In the genomic region with DNA sequence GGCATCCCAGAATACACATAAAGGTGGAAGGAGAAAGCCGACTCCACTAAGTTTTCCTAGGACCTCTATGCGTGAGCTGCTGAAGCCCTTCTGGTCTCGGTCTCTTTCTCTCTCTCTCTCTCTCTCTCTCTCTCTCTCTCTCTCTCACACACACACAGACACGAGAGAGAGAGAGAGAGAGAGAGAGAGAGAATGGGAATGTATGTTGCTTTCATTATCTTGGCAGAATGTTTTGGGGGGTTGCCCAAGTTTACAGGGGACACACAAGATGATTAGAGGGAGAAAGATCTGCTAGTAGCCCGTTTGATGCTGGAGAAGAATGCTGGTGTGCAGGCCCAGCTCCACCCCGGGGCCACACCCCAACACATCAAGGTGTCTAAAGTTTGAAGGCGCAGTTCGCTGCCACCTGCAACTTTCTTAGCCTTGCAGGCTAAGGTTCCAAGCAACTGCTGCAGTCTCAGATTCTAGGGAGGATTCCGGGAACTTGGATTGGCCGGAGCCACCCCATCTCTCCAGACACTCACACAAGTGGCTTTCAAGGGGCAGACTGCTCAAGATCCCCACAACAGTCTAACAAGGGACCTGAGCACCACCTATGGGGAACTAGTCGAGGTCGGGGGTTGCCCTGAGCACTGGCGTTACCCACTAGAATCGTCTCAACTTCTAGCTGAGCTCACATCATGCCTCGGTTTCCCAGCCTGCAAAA, we compare ENCODE assay signal across 8 mouse cellular contexts. TPM values are rescaled to one million over a fixed set of nuclear protein-coding genes. Genes with fewer than 3 reads are reported as not detected.
DNase-seq lines count a peak whose midpoint lies in the region; ATAC-seq lines count a peak whose summit lies in the region.

No protein-coding gene starts in this region.

- peaks cover 31% of the 10 kb centered on the region for H3K4me1 ChIP-seq in heart, embryonic 11.5 days (ENCODE audit: control insufficient read depth, insufficient read depth, low read length)
- peaks cover 37% of the 10 kb centered on the region for H3K4me1 ChIP-seq in liver, embryonic 11.5 days (replicated peaks; ENCODE audit: control insufficient read depth, insufficient read depth, low read length)
- H3K4me1 ChIP-seq in stomach, embryonic 16.5 days (ENCODE audit: control insufficient read depth, insufficient read depth, low read length) = peaks cover 26% of the 10 kb centered on the region

- H3K4me3 ChIP-seq in heart, embryonic 11.5 days (ENCODE audit: low read depth, low read length) = peak overlapping the region; percentile 98
- peak overlapping the region; percentile 96 for H3K4me3 ChIP-seq in liver, embryonic 11.5 days (ENCODE audit: low read depth, low read length)
- peak overlapping the region; percentile 85 for H3K4me3 ChIP-seq in stomach, embryonic 16.5 days (replicated peaks; ENCODE audit: low read length)

- H3K4me2 ChIP-seq in heart, embryonic 11.5 days = peak overlapping the region; percentile 90
- H3K4me2 ChIP-seq in liver, embryonic 11.5 days = peak overlapping the region; percentile 98
- peak overlapping the region; percentile 92 for H3K4me2 ChIP-seq in stomach, embryonic 16.5 days (ENCODE audit: low read depth, low read length)

- H3K27me3 ChIP-seq in heart, embryonic 11.5 days (ENCODE audit: control insufficient read depth, insufficient read depth, low read length) = peaks cover 28% of the 10 kb centered on the region
- peaks cover 20% of the 10 kb centered on the region for H3K27me3 ChIP-seq in liver, embryonic 11.5 days (replicated peaks; ENCODE audit: control insufficient read depth, insufficient read depth, low read length)
- peaks cover 19% of the 10 kb centered on the region for H3K27me3 ChIP-seq in stomach, embryonic 16.5 days (ENCODE audit: control insufficient read depth, insufficient read depth, low read length)

- H3K9me3 ChIP-seq in heart, embryonic 11.5 days (replicated peaks; ENCODE audit: control insufficient read depth, low read length) = no peaks in the 10 kb centered on the region
- no peaks in the 10 kb centered on the region for H3K9me3 ChIP-seq in liver, embryonic 11.5 days (ENCODE audit: control insufficient read depth, low read length)
- no peaks in the 10 kb centered on the region for H3K9me3 ChIP-seq in stomach, embryonic 16.5 days (replicated peaks; ENCODE audit: control insufficient read depth, low read length)

- H3K36me3 ChIP-seq in heart, embryonic 11.5 days (ENCODE audit: control insufficient read depth, insufficient read depth, low read length) = no peaks in the 10 kb centered on the region
- peaks cover under 1% of the 10 kb centered on the region; the same call in 1 of the 2 replicates for H3K36me3 ChIP-seq in liver, embryonic 11.5 days (ENCODE audit: control insufficient read depth, insufficient read depth, low read length)
- no peaks in the 10 kb centered on the region for H3K36me3 ChIP-seq in stomach, embryonic 16.5 days (ENCODE audit: control insufficient read depth, insufficient read depth, low read length)

- no peak for DNase-seq in heart, postnatal 25 days (ENCODE audit: low spot score)
- peak; percentile 71 for DNase-seq in CD4-positive helper T cell, adult 2 months (ENCODE audit: low read depth, low spot score)
- DNase-seq in liver, embryonic 11.5 days (ENCODE audit: low spot score) = no peak
- DNase-seq in right cerebral cortex, postnatal 14 days = no peak
- DNase-seq in right cerebral cortex, postnatal 36 days (ENCODE audit: low spot score in 2 of 2) = no peak

- H3K27ac ChIP-seq in heart, embryonic 11.5 days (ENCODE audit: low read depth, low read length) = peak overlapping the region; percentile 98
- peak overlapping the region; percentile 97 for H3K27ac ChIP-seq in liver, embryonic 11.5 days (ENCODE audit: low read depth, low read length)
- peak overlapping the region; percentile 95 for H3K27ac ChIP-seq in stomach, embryonic 16.5 days (ENCODE audit: low read length)

- no peak for ATAC-seq in heart, embryonic 11.5 days (replicated peaks; ENCODE audit: insufficient number of reproducible peaks, low FRiP score, low TSS enrichment)
- peak; percentile 26 for ATAC-seq in erythroid progenitor cell, adult 5-6 weeks (replicated peaks; ENCODE audit: low FRiP score, poor library complexity, severe bottlenecking)
- peak; percentile 3; the same call in 1 of the 2 replicates for ATAC-seq in liver, embryonic 11.5 days (replicated peaks; ENCODE audit: low FRiP score)
- ATAC-seq in stomach, embryonic 16.5 days (ENCODE audit: insufficient read depth, low FRiP score) = no peak

- peak overlapping the region; percentile 96 for H3K9ac ChIP-seq in heart, embryonic 11.5 days (ENCODE audit: low read depth, low read length)
- H3K9ac ChIP-seq in liver, embryonic 11.5 days (ENCODE audit: low read depth, low read length) = peak overlapping the region; percentile 92
- peak overlapping the region; percentile 89 for H3K9ac ChIP-seq in stomach, embryonic 16.5 days (ENCODE audit: low read length)

- 10% methylated on average over 15 of the region's 15 CpGs for WGBS in heart, embryonic 11.5 days (ENCODE audit: insufficient replicate concordance)
- 11% methylated on average over 15 of the region's 15 CpGs for WGBS in liver, embryonic 11.5 days
- WGBS in stomach, embryonic 16.5 days = 5% methylated on average over 15 of the region's 15 CpGs

- intact Hi-C loops in heart, postnatal 25 days (cut with DNase I) = loop anchor here (1.0 to 2.0 kb wide), 5 partner anchors 32 to 191 kb away; no protein-coding TSS in a partner anchor

RNA-seq across cellular contexts. Expression of gene Arid3a, which starts 0.9 kb away (rescaled TPM):
- 4.3 and 12.7 TPM in 2 replicates for polyA plus RNA-seq in heart, embryonic 11.5 days (2014; fragmentation: Nextera tagmentation; extraction: Ambion mirVana)
- 1 to 10 TPM; 1.9 to 2.0 TPM for total RNA-seq in heart, postnatal 25 days (2021)
- total RNA-seq in erythroid progenitor cell, adult 5-6 weeks (2015; ENCODE audit: low replicate concordance) = 4.2 and 9.7 TPM in 2 replicates
- 4.8 and 8.6 TPM in 2 replicates for total RNA-seq in erythroid progenitor cell, adult 5-6 weeks (2017; ENCODE audit: low replicate concordance)
- 10.8 and 12.4 TPM in 2 replicates for polyA plus RNA-seq in liver, embryonic 11.5 days (2014; fragmentation: Nextera tagmentation; extraction: Ambion mirVana)
- 4.9 and 5.2 TPM in 2 replicates for polyA plus RNA-seq in stomach, embryonic 16.5 days (2015; fragmentation: Nextera tagmentation; extraction: Ambion mirVana)

RNA-seq across cellular contexts. Expression of gene R3hdm4, which starts 4.9 kb away (rescaled TPM):
- polyA plus RNA-seq in heart, embryonic 11.5 days (2014; fragmentation: Nextera tagmentation; extraction: Ambion mirVana) = 87.6 and 89.2 TPM in 2 replicates
- 10 to 100 TPM; 81.1 to 82.9 TPM for total RNA-seq in heart, postnatal 25 days (2021)
- total RNA-seq in erythroid progenitor cell, adult 5-6 weeks (2015; ENCODE audit: low replicate concordance) = 60.2 and 65.4 TPM in 2 replicates
- 37.4 and 45.8 TPM in 2 replicates for total RNA-seq in erythroid progenitor cell, adult 5-6 weeks (2017; ENCODE audit: low replicate concordance)
- polyA plus RNA-seq in liver, embryonic 11.5 days (2014; fragmentation: Nextera tagmentation; extraction: Ambion mirVana) = 99.4 and 104 TPM in 2 replicates
- polyA plus RNA-seq in stomach, embryonic 16.5 days (2015; fragmentation: Nextera tagmentation; extraction: Ambion mirVana) = 160 and 176 TPM in 2 replicates

RNA-seq across cellular contexts. Expression of gene Kiss1r, which starts 9.2 kb away (rescaled TPM):
- 0.15 and 0.31 TPM in 2 replicates for polyA plus RNA-seq in heart, embryonic 11.5 days (2014; fragmentation: Nextera tagmentation; extraction: Ambion mirVana)
- under 1 TPM; 0.14 to 0.18 TPM for total RNA-seq in heart, postnatal 25 days (2021)
- not detected in 2 replicates for total RNA-seq in erythroid progenitor cell, adult 5-6 weeks (2015; ENCODE audit: low replicate concordance)
- not detected in 2 replicates for total RNA-seq in erythroid progenitor cell, adult 5-6 weeks (2017; ENCODE audit: low replicate concordance)
- polyA plus RNA-seq in liver, embryonic 11.5 days (2014; fragmentation: Nextera tagmentation; extraction: Ambion mirVana) = 0.66 and 0.75 TPM in 2 replicates
- 0.89 and 0.97 TPM in 2 replicates for polyA plus RNA-seq in stomach, embryonic 16.5 days (2015; fragmentation: Nextera tagmentation; extraction: Ambion mirVana)

RNA-seq across cellular contexts. Expression of gene Gm26602, which starts 15.3 kb away (rescaled TPM):
- 8.1 TPM in 1 of 2 replicates, not detected in the other for polyA plus RNA-seq in heart, embryonic 11.5 days (2014; fragmentation: Nextera tagmentation; extraction: Ambion mirVana)
- not detected for total RNA-seq in heart, postnatal 25 days (2021)
- not detected in 2 replicates for total RNA-seq in erythroid progenitor cell, adult 5-6 weeks (2015; ENCODE audit: low replicate concordance)
- 22.8 TPM in 1 of 2 replicates, not detected in the other for total RNA-seq in erythroid progenitor cell, adult 5-6 weeks (2017; ENCODE audit: low replicate concordance)
- polyA plus RNA-seq in liver, embryonic 11.5 days (2014; fragmentation: Nextera tagmentation; extraction: Ambion mirVana) = 7.4 TPM in 1 of 2 replicates, not detected in the other
- 4.1 TPM in 1 of 2 replicates, not detected in the other for polyA plus RNA-seq in stomach, embryonic 16.5 days (2015; fragmentation: Nextera tagmentation; extraction: Ambion mirVana)

RNA-seq across cellular contexts. Expression of gene Med16, which starts 17.2 kb away (rescaled TPM):
- 30.9 and 32.0 TPM in 2 replicates for polyA plus RNA-seq in heart, embryonic 11.5 days (2014; fragmentation: Nextera tagmentation; extraction: Ambion mirVana)
- total RNA-seq in heart, postnatal 25 days (2021) = 10 to 100 TPM; 49.2 to 50.7 TPM
- 5.9 and 17.7 TPM in 2 replicates for total RNA-seq in erythroid progenitor cell, adult 5-6 weeks (2015; ENCODE audit: low replicate concordance)
- total RNA-seq in erythroid progenitor cell, adult 5-6 weeks (2017; ENCODE audit: low replicate concordance) = 8.0 and 9.1 TPM in 2 replicates
- 32.6 and 37.4 TPM in 2 replicates for polyA plus RNA-seq in liver, embryonic 11.5 days (2014; fragmentation: Nextera tagmentation; extraction: Ambion mirVana)
- polyA plus RNA-seq in stomach, embryonic 16.5 days (2015; fragmentation: Nextera tagmentation; extraction: Ambion mirVana) = 39.6 and 42.3 TPM in 2 replicates

Comparison
In these comparisons a context has a peak if more than half of its experiments do, and no peak if none do; other contexts are left out.
1. ATAC-seq: peak in erythroid progenitor cell, adult 5-6 weeks (single experiment) and liver, embryonic 11.5 days (single experiment); none in heart, embryonic 11.5 days (single experiment) and stomach, embryonic 16.5 days (single experiment).
2. Peak in every context shown above with its lines, with median percentiles within 50 percentile points of each other: H3K27ac ChIP-seq, H3K4me2 ChIP-seq, H3K4me3 ChIP-seq and H3K9ac ChIP-seq.